Mouse (Mus musculus): ENCODE measurements around the gene Cep135.

The Cep135 gene

DNA sequence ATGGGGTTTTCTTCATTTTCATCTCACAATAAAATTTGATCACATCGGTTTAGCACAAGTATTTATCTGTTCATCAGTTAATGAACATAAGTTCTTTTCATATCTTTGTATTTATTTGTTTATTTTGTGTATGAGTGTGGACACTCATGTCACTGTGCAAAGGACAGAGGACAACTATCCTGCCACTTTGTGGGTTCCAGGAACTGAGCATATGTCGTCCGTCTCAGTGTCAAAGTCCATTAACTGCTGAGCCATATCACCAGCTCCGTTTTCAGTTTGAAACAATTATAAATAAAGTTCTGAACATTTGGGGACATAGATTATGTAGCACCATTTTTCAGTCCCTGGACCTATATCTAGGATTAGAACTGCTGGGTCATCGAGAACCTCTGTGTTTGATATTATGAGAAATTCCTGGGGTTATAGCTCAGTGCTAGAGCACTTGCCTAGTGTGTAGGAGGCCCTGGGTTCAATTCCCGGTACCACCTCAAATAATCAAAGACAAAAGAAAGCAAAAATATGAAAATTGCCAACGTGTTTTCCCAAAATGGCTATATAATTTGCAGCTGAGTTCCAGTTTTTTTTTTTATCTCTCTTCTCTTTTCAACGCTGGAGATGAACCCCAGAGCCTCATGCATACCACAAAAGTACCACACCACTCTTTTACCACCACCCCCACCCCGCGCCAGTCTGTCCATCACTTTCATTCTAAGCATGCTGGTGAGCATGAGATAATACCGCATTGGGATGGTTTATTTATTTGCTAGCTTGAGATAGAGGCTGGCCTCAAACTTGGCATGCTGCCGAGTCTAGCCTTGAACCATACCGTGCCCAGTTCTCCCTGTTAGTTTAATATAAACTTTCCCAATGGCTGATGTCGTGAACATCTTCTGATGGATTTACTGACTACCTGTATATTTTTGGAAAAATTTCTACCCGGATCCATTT lies 96.4 kb downstream of the Cep135 start:
- DNase-seq (ENCODE audit: low spot score) = no peak

DNA sequence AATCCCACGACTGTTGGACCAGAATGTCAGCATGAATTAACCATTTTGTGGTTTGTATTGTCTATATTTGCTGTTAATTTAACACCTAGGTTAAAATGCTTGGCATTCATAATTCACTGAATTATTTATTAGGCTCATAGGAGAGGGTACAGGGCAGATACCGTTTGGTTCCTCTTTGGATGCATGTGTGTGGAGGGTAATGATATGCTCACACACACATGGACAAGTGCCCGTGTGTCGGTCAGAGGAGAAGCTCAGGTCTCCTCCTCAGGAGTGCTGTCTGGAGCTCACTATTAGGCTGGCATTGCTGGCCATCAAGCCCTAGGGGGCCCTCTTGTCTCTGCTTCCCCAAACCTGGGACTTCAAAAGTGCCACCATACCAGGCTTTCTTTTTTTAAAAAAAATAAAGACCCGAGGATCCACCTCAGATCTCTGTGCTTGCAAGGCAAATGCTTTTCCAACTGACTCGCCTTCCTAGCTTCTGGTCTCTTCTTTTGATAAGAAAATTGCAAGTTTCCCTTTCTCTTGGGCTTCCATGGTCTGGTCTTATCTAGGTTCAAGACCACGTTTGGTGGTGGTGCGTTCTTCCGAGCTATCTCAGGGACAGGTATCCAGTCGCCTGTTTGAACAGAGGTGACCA lies 99.6 kb downstream of the Cep135 start:
- no peak for DNase-seq (ENCODE audit: low spot score)

DNA sequence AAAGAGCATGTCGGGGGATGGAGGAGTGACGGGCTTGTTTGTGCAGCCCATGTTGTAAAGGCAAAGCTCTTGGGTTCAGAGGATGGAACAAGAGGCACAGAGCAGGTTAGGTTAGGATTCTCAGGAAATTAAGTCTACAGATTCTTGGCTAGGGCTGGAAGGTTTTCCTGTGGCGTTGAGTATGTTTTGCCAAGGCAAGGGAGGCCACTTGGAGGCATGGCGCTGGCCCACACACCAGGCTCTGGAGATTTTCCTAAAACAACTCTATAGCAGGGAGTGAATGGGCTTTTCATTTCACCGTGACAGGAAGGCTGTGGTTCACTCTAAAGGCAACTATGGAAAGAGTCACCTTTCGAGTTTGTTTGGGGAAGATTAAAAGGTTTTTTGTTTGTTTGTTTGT lies 100.1 kb downstream of the Cep135 start:
- no peak for DNase-seq (ENCODE audit: low spot score)

DNA sequence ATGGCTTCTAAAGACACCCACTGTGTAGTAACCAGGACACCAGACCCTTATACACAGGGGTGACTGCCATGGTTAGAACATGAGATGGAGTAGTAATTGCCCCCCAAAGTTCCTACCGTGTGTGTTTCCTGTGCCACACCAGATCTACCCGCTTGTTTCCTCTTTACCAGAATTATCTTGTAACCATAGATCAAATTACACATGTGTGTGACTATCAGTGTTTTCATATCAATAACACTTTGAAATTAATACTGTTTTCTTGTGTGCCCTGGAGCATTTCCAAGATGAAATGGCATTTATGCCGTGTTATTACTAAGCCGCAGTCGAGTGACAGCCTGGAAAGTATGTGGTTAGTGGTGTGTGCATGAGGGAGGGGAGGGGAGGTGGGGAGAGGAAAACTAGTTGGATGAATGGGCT lies 101.7 kb downstream of the Cep135 start:
- DNase-seq (ENCODE audit: low spot score) = no peak

DNA sequence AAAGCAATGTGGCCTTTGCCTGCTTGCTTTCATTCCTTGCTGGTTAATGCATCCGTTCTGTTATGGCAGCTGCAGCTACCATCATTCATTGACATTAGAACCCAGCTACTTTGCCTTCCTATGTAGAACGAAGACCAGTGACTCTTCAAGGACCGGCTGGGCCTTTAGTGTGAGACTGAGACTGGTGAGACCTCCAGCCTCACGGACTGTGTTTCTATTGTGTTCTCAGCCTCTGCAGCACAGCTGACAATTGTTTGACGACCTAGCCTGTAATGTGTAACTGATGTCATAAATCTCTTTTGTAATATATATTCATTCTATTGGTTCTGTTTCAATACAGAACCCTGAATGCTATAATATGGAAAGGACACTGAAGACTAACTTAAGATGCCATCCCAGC lies 102.8 kb downstream of the Cep135 start:
- no peak for DNase-seq (ENCODE audit: low spot score)

DNA sequence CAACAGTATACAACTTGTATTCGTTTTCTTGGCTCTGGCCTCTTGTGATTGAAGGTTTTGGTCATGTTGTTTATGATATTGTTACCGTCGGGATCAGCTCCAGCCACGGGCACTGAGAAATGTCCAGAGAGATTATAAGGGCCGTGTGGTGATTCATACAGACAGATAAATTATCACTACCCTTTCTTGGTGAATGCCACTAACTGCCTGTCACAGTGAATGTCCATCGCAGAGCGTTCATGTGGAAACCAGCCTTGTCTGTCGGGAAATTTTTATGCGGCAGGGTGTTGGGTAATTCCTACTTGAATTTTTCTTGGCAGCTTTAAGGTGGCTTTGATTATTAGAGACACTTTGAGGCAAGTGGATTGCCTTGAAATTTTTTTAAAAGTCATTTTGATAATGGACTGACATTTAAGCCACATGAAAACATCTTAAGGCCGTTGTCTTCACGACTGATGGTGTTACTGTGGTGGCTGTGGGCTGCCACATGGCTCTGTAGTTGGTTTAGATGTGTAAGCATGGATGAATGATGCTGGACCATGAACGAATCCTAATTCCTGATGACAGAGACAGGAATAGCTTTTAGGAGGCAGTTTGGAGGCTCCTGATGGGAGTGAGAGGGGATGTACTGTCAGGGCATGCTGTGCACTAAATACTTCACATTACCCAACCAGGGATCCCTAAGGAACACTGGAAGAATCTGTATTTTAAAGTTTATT lies 103.4 kb downstream of the Cep135 start:
- DNase-seq (ENCODE audit: low spot score) = no peak

All from testis, postnatal 14 days (tissue).